11 mouse cellular contexts compared by ENCODE assay signal in genomic region chr15:99644776-99645175, GRCm38 (mm10). TPM values are rescaled to one million over a fixed set of nuclear protein-coding genes. Genes with fewer than 3 reads are reported as not detected.
DNase-seq lines count a peak whose midpoint lies in the region; ATAC-seq and TF ChIP-seq lines count a peak whose summit lies in the region.
"Had no signal": no experiment of that assay in that cellular context is flagged by ENCODE, and none has a peak within 500 bp of the region (broad histone marks: within the 10 kb centered on the region; RNA-seq: fewer than 3 reads in every experiment).

No protein-coding gene starts in this region.

- H3K36me3 ChIP-seq in forebrain, embryonic 15.5 days: no peaks in the 10 kb centered on the region; the same call in 1 of the 2 replicates
- H3K36me3 ChIP-seq in myocyte (ENCODE audit: control insufficient read depth, insufficient read depth): peaks cover 13% of the 10 kb centered on the region

- peak overlapping the region; percentile 45 for H3K27ac ChIP-seq in forebrain, embryonic 15.5 days (replicated peaks)

- H3K4me3 ChIP-seq in forebrain, embryonic 15.5 days: no peak overlapping the region
- no peak overlapping the region for H3K4me3 ChIP-seq in myocyte

- H3K9ac ChIP-seq in forebrain, embryonic 15.5 days (replicated peaks): no peak overlapping the region

- DNase-seq in heart, postnatal 14 days: peak; percentile 22 to 52
- no peak for DNase-seq in heart, adult 9 months (ENCODE audit: low spot score in 2 of 2)
- DNase-seq in Muller cell, postnatal 12 days (ENCODE audit: inconsistent ontology term): peak; percentile 69
- no peak for DNase-seq in retina, embryonic 14.5 days (ENCODE audit: low spot score)
- DNase-seq: adrenal gland, adult 2 months had no signal

- H3ac ChIP-seq in myocyte (ENCODE audit: control insufficient read depth, insufficient read length): no peak overlapping the region

- peaks cover 100% of the 10 kb centered on the region for H3K79me2 ChIP-seq in myocyte (ENCODE audit: control insufficient read depth, insufficient read depth)

- WGBS in forebrain, embryonic 15.5 days: 46% methylated on average over 7 of the region's 7 CpGs

- H3K4me2 ChIP-seq in forebrain, embryonic 15.5 days (replicated peaks): 0 out of 2 replicates have a peak overlapping the region, but pooled peaks have one; percentile 1
- H3K4me2 ChIP-seq in myocyte (ENCODE audit: low read depth): peak overlapping the region; percentile 60

- ATAC-seq in forebrain, embryonic 15.5 days (replicated peaks): 0 out of 2 replicates have a peak, but pooled peaks have one; percentile 38
- no peak for ATAC-seq in monocyte, adult 5-6 weeks (replicated peaks; ENCODE audit: insufficient number of reproducible peaks, low FRiP score, low TSS enrichment, poor library complexity, severe bottlenecking)
- ATAC-seq in megakaryocyte progenitor cell, adult 5-6 weeks (replicated peaks; ENCODE audit: poor library complexity): no peak

- no peak for TF ChIP-seq POLR2A in myocyte (IDR thresholded peaks at IDR 0.05; ENCODE audit: insufficient read length, low read depth)

- no peaks in the 10 kb centered on the region for H3K27me3 ChIP-seq in forebrain, embryonic 15.5 days
- H3K27me3 ChIP-seq in myocyte (ENCODE audit: control insufficient read depth, insufficient read depth, insufficient read length): no peaks in the 10 kb centered on the region

- H3K4me1 ChIP-seq in forebrain, embryonic 15.5 days: peaks cover 47% of the 10 kb centered on the region

- no peaks in the 10 kb centered on the region for H3K9me3 ChIP-seq in forebrain, embryonic 15.5 days

- intact Hi-C loops in heart, postnatal 14 days (cut with DNase I): no loop called here

TF ChIP-seq in myocyte, 11 proteins besides CTCF, POLR2A, EP300 and RAD21:
- peak in 2 of 3 experiments; percentile 72 to 89 for TF ChIP-seq MYOD1 (IDR thresholded peaks at IDR 0.05; ENCODE audit: control insufficient read depth in 1 of 3, insufficient read length in 2 of 3, low read depth in 2 of 3)
- TF ChIP-seq TCF12 (IDR thresholded peaks at IDR 0.05; ENCODE audit: insufficient read depth, poor library complexity, severe bottlenecking): no peak
- peak; percentile 49 for TF ChIP-seq MAX (IDR thresholded peaks at IDR 0.05; ENCODE audit: low read depth)
- TF ChIP-seq MYOG (IDR thresholded peaks at IDR 0.05; ENCODE audit: control insufficient read depth in 1 of 3, insufficient read depth in 1 of 3, insufficient read length in 2 of 3, low read depth in 2 of 3): peak; percentile 18 to 77 (median 23)
- TF ChIP-seq TCF3 (IDR thresholded peaks at IDR 0.05; ENCODE audit: insufficient read length, low read depth): no peak

RNA-seq across cellular contexts. Expression of gene Racgap1, which starts 6.7 kb away (rescaled TPM):
- total RNA-seq in heart, postnatal 14 days (2021): 10 to 100 TPM in 1 of 2 experiments, 1 to 10 TPM in 1; 8.6 to 12.2 TPM
- polyA plus RNA-seq in forebrain, embryonic 15.5 days (2015; fragmentation: Nextera tagmentation; extraction: Ambion mirVana): 113 and 118 TPM in 2 replicates
- polyA plus RNA-seq in myocyte (2012; fragmentation: generic; extraction: Trizol): 99.0 TPM
- 16.4 to 36.9 TPM (median 17.8 TPM) in 3 replicates for total RNA-seq in monocyte, adult 5-6 weeks (2017)
- total RNA-seq in megakaryocyte progenitor cell, adult 5-6 weeks (2015): 61.7 and 69.9 TPM in 2 replicates
- 69.1 and 69.4 TPM in 2 replicates for total RNA-seq in megakaryocyte progenitor cell, adult 5-6 weeks (2017)

RNA-seq across cellular contexts. Expression of gene Asic1, which starts 25.4 kb away (rescaled TPM):
- total RNA-seq in heart, postnatal 14 days (2021): under 1 TPM; 0.29 to 0.74 TPM
- 26.0 and 30.4 TPM in 2 replicates for polyA plus RNA-seq in forebrain, embryonic 15.5 days (2015; fragmentation: Nextera tagmentation; extraction: Ambion mirVana)
- polyA plus RNA-seq in myocyte (2012; fragmentation: generic; extraction: Trizol): 2.0 TPM
- not detected in 3 replicates for total RNA-seq in monocyte, adult 5-6 weeks (2017)
- total RNA-seq in megakaryocyte progenitor cell, adult 5-6 weeks (2015): not detected in 2 replicates
- total RNA-seq in megakaryocyte progenitor cell, adult 5-6 weeks (2017): not detected in 2 replicates

RNA-seq across cellular contexts. Expression of gene Aqp6, which starts 43.6 kb away (rescaled TPM):
- not detected for total RNA-seq in heart, postnatal 14 days (2021)
- polyA plus RNA-seq in forebrain, embryonic 15.5 days (2015; fragmentation: Nextera tagmentation; extraction: Ambion mirVana): not detected in 2 replicates
- not detected for polyA plus RNA-seq in myocyte (2012; fragmentation: generic; extraction: Trizol)
- not detected in 3 replicates for total RNA-seq in monocyte, adult 5-6 weeks (2017)
- total RNA-seq in megakaryocyte progenitor cell, adult 5-6 weeks (2015): not detected in 2 replicates
- not detected in 2 replicates for total RNA-seq in megakaryocyte progenitor cell, adult 5-6 weeks (2017)
- total RNA-seq: adrenal gland, adult 2 months had no signal
- polyA plus RNA-seq: adrenal gland, adult 2 months; lung, embryonic 16.5 days; stomach, embryonic 14.5 days had no signal

RNA-seq across cellular contexts. Expression of gene Aqp5, which starts 54.2 kb away (rescaled TPM):
- total RNA-seq in heart, postnatal 14 days (2021): 1 to 10 TPM in 1 of 2 experiments, under 1 TPM in 1; 0.63 to 1.2 TPM
- 0.38 TPM in 1 of 2 replicates, not detected in the other for polyA plus RNA-seq in forebrain, embryonic 15.5 days (2015; fragmentation: Nextera tagmentation; extraction: Ambion mirVana)
- polyA plus RNA-seq in myocyte (2012; fragmentation: generic; extraction: Trizol): 109 TPM
- not detected in 3 replicates for total RNA-seq in monocyte, adult 5-6 weeks (2017)
- total RNA-seq in megakaryocyte progenitor cell, adult 5-6 weeks (2015): not detected in 2 replicates
- total RNA-seq in megakaryocyte progenitor cell, adult 5-6 weeks (2017): not detected in 2 replicates

RNA-seq across cellular contexts. Expression of gene Smarcd1, which starts 57.2 kb away (rescaled TPM):
- total RNA-seq in heart, postnatal 14 days (2021): 10 to 100 TPM; 25.9 to 28.4 TPM
- polyA plus RNA-seq in forebrain, embryonic 15.5 days (2015; fragmentation: Nextera tagmentation; extraction: Ambion mirVana): 121 and 124 TPM in 2 replicates
- polyA plus RNA-seq in myocyte (2012; fragmentation: generic; extraction: Trizol): 18.9 TPM
- total RNA-seq in monocyte, adult 5-6 weeks (2017): 24.4 to 29.5 TPM (median 24.5 TPM) in 3 replicates
- total RNA-seq in megakaryocyte progenitor cell, adult 5-6 weeks (2015): 22.8 and 24.1 TPM in 2 replicates
- total RNA-seq in megakaryocyte progenitor cell, adult 5-6 weeks (2017): 11.6 and 17.3 TPM in 2 replicates

Comparison
In these comparisons a context has a peak if more than half of its experiments do, and no peak if none do; other contexts are left out.
1. DNase-seq: peak in heart, postnatal 14 days (2 of 2) and Muller cell, postnatal 12 days (single experiment); none in heart, adult 9 months (0 of 2) and retina, embryonic 14.5 days (single experiment).